Mouse (Mus musculus) midbrain, embryonic 12.5 days (tissue): ENCODE data around the gene 5330417C22Rik. TPM values are rescaled to one million over a fixed set of nuclear protein-coding genes. Genes with fewer than 3 reads are reported as not detected.

Experiments
- ATAC-seq: fragments of 200-750 bp; cut with Nextera tagmentation; 2 replicates; pipeline ENCODE4 v1.8.0; 2017; ENCODE audit warnings: low read depth, moderate TSS enrichment, moderate library complexity; ENCODE audit not compliant: low FRiP score
- H3K27ac ChIP-seq: fragments of 300-500 bp; sonication (generic); replicated peaks from 2 replicates; pipeline ENCODE4 v1.5.1; 2016; ENCODE audit warnings: mild to moderate bottlenecking
- H3K27me3 ChIP-seq: fragments of 300-500 bp; sonication (generic); 2 replicates; pipeline ENCODE4 v1.6.1; 2016; ENCODE audit warnings: mild to moderate bottlenecking
- H3K36me3 ChIP-seq: fragments of 300-500 bp; sonication (generic); 2 replicates; pipeline ENCODE4 v1.6.1; 2016
- H3K4me1 ChIP-seq: fragments of 300-500 bp; sonication (generic); 2 replicates; pipeline ENCODE4 v1.6.1; 2016
- H3K4me2 ChIP-seq: fragments of 300-500 bp; sonication (generic); replicated peaks from 2 replicates; pipeline ENCODE4 v1.6.1; 2016; ENCODE audit warnings: mild to moderate bottlenecking, moderate library complexity
- H3K4me3 ChIP-seq: fragments of 300-500 bp; sonication (generic); 2 replicates; pipeline ENCODE4 v1.5.1; 2016; ENCODE audit warnings: mild to moderate bottlenecking
- H3K9ac ChIP-seq: fragments of 300-500 bp; sonication (generic); replicated peaks from 2 replicates; pipeline ENCODE4 v1.6.1; 2016; ENCODE audit warnings: mild to moderate bottlenecking, moderate library complexity
- H3K9me3 ChIP-seq: fragments of 300-500 bp; sonication (generic); 2 replicates; pipeline ENCODE4 v1.6.1; 2016; ENCODE audit warnings: mild to moderate bottlenecking
- WGBS: fragments of 180-500 bp; shearing (Covaris S2); methylation state at CpG from one replicate; pipeline ENCODE4 v1.1.7; 2016; 5-methylcytosine and 5-hydroxymethylcytosine counted together
- polyA plus RNA-seq: library from polyadenylated mRNA; unstranded; fragments of >200 nt; fragmentation: Nextera tagmentation; extraction: Ambion mirVana; gene quantifications from 2 replicates; pipeline ENCODE4 v1.2.1, GENCODE M21; 2016

5330417C22Rik gene
- polyA plus RNA-seq, 1 experiment from 2014 or later: 4.9 TPM

DNA sequence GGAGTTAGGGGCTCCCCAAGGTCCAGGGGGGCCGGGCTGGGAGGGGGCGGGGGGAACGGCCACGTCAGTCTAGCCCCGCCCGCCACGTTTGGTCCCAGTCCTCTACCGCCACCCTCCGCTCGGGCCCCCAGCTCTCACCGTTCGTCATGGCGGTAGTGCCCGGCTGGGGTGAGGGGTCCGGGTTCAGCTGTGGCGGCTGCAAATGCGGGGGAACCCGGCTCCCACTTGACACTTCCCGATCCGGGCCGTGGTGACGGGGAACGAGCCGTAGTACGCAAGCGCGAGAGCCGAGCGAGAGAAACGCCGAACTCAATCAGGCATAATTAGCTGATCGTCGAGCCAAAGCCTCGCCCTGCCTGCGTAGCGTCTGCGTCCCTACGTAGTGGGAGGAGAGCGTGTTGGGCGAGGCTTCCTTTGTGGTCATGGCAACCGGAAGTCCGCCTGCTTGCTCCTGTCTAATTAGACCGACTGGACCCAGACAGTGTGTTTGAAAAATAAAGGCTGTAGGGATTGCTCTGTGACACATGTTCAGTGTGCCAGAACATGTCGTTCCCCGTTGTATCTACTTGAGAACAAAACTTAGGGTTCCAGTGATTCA, 25.9 kb upstream of the 5330417C22Rik start, which contains the start of gene Tmem167b:
TSS of gene Tmem167b (minus strand) at position 334 of the 598 bp plus-strand sequence.
- H3K4me3 ChIP-seq: peak within 1 kb of the TSS; percentile 91
- H3K27ac ChIP-seq: peak within 1 kb of the TSS; percentile 90
- H3K9me3 ChIP-seq: no peaks in the 10 kb centered on the region
- H3K36me3 ChIP-seq: peaks cover 29% of the 10 kb centered on the region
- under 1% methylated on average over 45 of the region's 45 CpGs for WGBS
- H3K4me2 ChIP-seq: peak within 1 kb of the TSS; percentile 73
- H3K9ac ChIP-seq: peak within 1 kb of the TSS; percentile 84
- ATAC-seq: peak; percentile 98
- H3K4me1 ChIP-seq: peaks cover 18% of the 10 kb centered on the region
- H3K27me3 ChIP-seq: no peaks in the 10 kb centered on the region

DNA sequence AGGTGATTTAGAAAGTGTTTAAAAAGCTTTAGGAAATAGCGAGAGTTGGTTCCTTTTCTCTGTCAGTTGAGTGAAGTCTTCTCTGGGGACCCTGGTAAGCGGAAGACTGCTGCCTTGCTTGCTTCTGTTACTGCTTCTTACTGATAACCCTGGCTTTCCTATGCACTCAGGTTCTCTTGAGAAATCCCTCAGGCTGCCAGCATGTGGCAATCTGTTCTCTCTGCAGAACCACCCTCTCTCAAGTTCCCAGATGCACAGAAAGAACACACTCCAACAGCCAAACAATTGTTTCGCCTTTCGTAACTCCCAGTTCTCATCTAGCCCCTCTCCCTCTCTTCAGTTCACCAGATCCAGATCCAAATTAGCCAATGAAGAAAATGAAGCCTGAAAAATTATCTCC, 21.6 kb upstream of the 5330417C22Rik start:
- Histone ChIP-seq H3K36me3 (peaks cover 34% of the 10 kb centered on the region), H3K4me2 (no peak overlapping the region), H3K4me1 (peaks cover 21% of the 10 kb centered on the region), H3K9ac (no peak overlapping the region), H3K27ac (no peak overlapping the region), H3K27me3 (no peaks in the 10 kb centered on the region), H3K4me3 (no peak overlapping the region), H3K9me3 (no peaks in the 10 kb centered on the region)
- no peak for ATAC-seq
- 94% methylated on average over 4 of the region's 4 CpGs for WGBS

DNA sequence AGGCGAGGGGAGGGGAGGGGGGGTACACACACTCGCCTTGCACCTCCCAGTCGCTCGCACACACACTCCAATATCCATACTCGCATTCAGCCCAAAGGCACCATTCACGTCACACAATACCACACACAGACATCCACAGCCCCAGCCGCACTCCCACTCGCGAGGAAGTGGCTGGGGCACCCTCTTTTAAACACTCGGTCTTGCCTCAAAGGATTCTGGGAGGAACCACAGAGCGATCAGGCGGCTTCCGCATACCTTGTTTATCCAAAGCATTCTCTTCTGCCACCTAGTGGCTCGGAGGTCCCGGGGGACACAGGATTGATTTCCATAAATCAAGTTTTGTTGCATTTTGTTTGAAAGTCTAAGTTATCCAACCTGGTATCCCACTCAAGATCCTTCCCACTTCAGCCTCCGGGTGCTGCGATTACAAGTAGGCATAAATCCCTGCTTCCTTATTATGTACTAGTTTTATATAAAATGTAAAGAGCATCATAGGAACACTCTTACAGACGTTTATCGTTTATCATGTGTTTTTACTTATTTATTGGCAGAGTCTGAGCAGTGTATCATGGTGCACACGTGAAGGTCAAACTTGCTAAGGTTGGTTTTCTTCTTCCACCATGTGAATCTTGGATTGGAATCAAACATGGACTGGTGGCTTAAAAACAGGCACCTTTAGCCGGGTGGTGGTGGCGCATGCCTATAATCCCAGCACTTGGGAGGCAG, 18.4 kb upstream of the 5330417C22Rik start:
- peaks cover 28% of the 10 kb centered on the region for H3K36me3 ChIP-seq
- no peaks in the 10 kb centered on the region for H3K9me3 ChIP-seq
- 20% methylated on average over 20 of the region's 22 CpGs for WGBS
- peak overlapping the region; percentile 91 for H3K27ac ChIP-seq
- no peaks in the 10 kb centered on the region for H3K27me3 ChIP-seq
- ATAC-seq: peak; percentile 96
- peak overlapping the region; percentile 96 for H3K9ac ChIP-seq
- peaks cover 7% of the 10 kb centered on the region; the same call in 1 of the 2 replicates for H3K4me1 ChIP-seq
- peak overlapping the region; percentile 86 for H3K4me3 ChIP-seq
- H3K4me2 ChIP-seq: peak overlapping the region; percentile 73

- Histone ChIP-seq H3K9me3 (no peaks in the 10 kb centered on the region), H3K36me3 (peaks cover 23% of the 10 kb centered on the region), H3K4me1 (peaks cover 7% of the 10 kb centered on the region; the same call in 1 of the 2 replicates), H3K27me3 (no peaks in the 10 kb centered on the region), H3K4me3 (peak overlapping the region; percentile 86), H3K9ac (peak overlapping the region; percentile 96), H3K27ac (peak overlapping the region; percentile 91), H3K4me2 (peak overlapping the region; percentile 73)
- peak; percentile 81 for ATAC-seq
- under 1% methylated on average over 41 of the region's 42 CpGs for whole genome bisulfite sequencing
Measured at GRCm38 (mm10) chr3:108554111-108554561, 17.8 kb upstream of the 5330417C22Rik start.

GRCm38 (mm10) chr3:108542299-108542698, 6.0 kb upstream of the 5330417C22Rik start:
- H3K36me3 ChIP-seq: no peaks in the 10 kb centered on the region
- ATAC-seq: no peak

GRCm38 (mm10) chr3:108537303-108537702, 967 bp upstream of the 5330417C22Rik start:
- peaks cover 17% of the 10 kb centered on the region for H3K27me3 ChIP-seq
- 5% methylated on average over 17 of the region's 17 CpGs for WGBS
- H3K4me1 ChIP-seq: peaks cover 8% of the 10 kb centered on the region; the same call in 1 of the 2 replicates
- no peak overlapping the region for H3K9ac ChIP-seq
- peak; percentile 73 for ATAC-seq
- H3K9me3 ChIP-seq: no peaks in the 10 kb centered on the region
- no peaks in the 10 kb centered on the region for H3K36me3 ChIP-seq
- H3K4me3 ChIP-seq: peak overlapping the region; percentile 21
- H3K4me2 ChIP-seq: peak overlapping the region; percentile 97
- H3K27ac ChIP-seq: no peak overlapping the region

More at GRCm38 (mm10) chr3:108542299-108542698, 6.0 kb upstream of the 5330417C22Rik start:
- 0 out of 2 replicates have a peak, but pooled peaks cover 2% of the 10 kb centered on the region for H3K4me1 ChIP-seq
- no peaks in the 10 kb centered on the region for H3K27me3 ChIP-seq
- no peak overlapping the region for H3K4me2 ChIP-seq
- no peak overlapping the region for H3K4me3 ChIP-seq
- no peak overlapping the region for H3K27ac ChIP-seq
- 85% methylated on average over 11 of the region's 11 CpGs for WGBS
- no peaks in the 10 kb centered on the region for H3K9me3 ChIP-seq
- no peak overlapping the region for H3K9ac ChIP-seq

DNA sequence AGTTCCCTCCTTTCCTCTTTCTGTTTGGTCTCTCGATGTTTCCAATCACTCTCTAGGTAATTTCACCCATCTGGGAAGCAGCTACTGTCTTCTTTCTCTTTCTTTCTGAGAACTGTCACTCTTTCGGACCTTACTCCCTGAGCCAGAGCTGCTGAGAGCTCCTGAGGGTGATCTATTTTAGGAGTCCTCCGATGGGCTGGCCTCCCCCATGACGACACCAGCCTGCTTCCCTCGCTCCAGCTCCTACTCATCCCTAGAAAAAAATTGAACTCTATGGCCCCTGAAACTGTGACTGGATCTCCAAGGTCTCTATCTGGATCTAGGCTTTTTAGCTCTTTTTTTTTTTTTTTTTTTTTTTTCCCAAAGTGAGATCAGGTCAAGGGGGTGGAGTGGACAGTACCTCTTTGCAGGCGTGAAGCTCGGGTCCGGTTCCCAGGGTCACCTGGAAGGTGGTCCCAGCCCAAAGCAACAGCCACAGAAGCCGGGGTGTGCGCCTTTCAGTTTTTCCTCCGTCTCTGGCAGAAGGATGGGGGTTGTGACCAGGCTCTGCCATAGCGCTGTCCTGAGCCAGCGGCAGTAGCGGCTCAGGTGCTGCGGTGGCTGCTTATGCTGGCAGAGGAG, 330 bp downstream of the 5330417C22Rik start:
- H3K27me3 ChIP-seq: peaks cover 17% of the 10 kb centered on the region
- no peak overlapping the region for H3K9ac ChIP-seq

GRCm38 (mm10) chr3:108533951-108534350, 2.4 kb downstream of the 5330417C22Rik start, which contains the start of gene 1700013F07Rik:
Gene 1700013F07Rik (plus strand): TSS chr3:108534150.
- Histone ChIP-seq H3K27me3 (peaks cover 17% of the 10 kb centered on the region), H3K4me3 (no peak within 1 kb of the TSS), H3K9me3 (no peaks in the 10 kb centered on the region), H3K9ac (no peak within 1 kb of the TSS), H3K36me3 (no peaks in the 10 kb centered on the region), H3K4me1 (peaks cover 8% of the 10 kb centered on the region; the same call in 1 of the 2 replicates), H3K4me2 (no peak within 1 kb of the TSS), H3K27ac (no peak within 1 kb of the TSS)
- ATAC-seq: no peak
- 87% methylated on average over 6 of the region's 6 CpGs for WGBS

More for the DNA sequence above, 330 bp downstream of the 5330417C22Rik start:
- peak; percentile 14; the same call in 1 of the 2 replicates for ATAC-seq
- H3K27ac ChIP-seq: no peak overlapping the region
- peak overlapping the region; percentile 97 for H3K4me2 ChIP-seq
- WGBS: 8% methylated on average over 15 of the region's 15 CpGs
- no peaks in the 10 kb centered on the region for H3K9me3 ChIP-seq
- peaks cover 8% of the 10 kb centered on the region; the same call in 1 of the 2 replicates for H3K4me1 ChIP-seq
- peak overlapping the region; percentile 54 for H3K4me3 ChIP-seq
- no peaks in the 10 kb centered on the region for H3K36me3 ChIP-seq

- H3K27me3 ChIP-seq: peaks cover 17% of the 10 kb centered on the region
- no peak overlapping the region for H3K4me2 ChIP-seq
- WGBS: 81% methylated on average over 9 of the region's 9 CpGs
- ATAC-seq: no peak
- no peak overlapping the region for H3K9ac ChIP-seq
- peaks cover 8% of the 10 kb centered on the region; the same call in 1 of the 2 replicates for H3K4me1 ChIP-seq
- 0 out of 2 replicates have a peak, but pooled peaks cover 3% of the 10 kb centered on the region for H3K9me3 ChIP-seq
- no peak overlapping the region for H3K4me3 ChIP-seq
- no peak overlapping the region for H3K27ac ChIP-seq
- H3K36me3 ChIP-seq: no peaks in the 10 kb centered on the region
Measured at GRCm38 (mm10) chr3:108533114-108533885, 3.0 kb downstream of the 5330417C22Rik start.

DNA sequence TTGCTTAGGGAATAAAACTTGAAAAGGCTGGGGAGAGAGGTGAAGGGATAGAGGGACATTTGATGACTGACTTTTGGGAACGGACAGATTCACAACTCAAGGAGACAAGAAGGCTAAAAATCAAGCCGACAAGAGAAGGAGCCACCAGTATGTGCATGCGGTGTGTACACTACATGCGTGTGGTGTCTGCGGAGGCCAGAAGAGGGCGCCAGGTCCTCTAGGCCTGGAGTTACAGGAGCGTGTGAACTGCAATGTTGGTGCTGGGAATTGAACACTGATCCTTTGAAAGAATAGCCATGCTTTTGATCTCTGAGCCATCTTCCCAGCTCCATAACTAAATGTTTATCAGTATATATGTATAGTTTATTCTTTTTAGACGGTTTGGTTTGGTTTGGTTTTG, 7.8 kb downstream of the 5330417C22Rik start:
- Histone ChIP-seq H3K4me1 (no peaks in the 10 kb centered on the region), H3K4me2 (no peak overlapping the region), H3K27me3 (no peaks in the 10 kb centered on the region), H3K36me3 (no peaks in the 10 kb centered on the region), H3K9ac (no peak overlapping the region), H3K9me3 (0 out of 2 replicates have a peak, but pooled peaks cover 3% of the 10 kb centered on the region), H3K4me3 (no peak overlapping the region), H3K27ac (no peak overlapping the region)
- WGBS: 93% methylated on average over 8 of the region's 8 CpGs
- no peak for ATAC-seq

GRCm38 (mm10) chr3:108523415-108523814, 12.9 kb downstream of the 5330417C22Rik start:
- WGBS: 96% methylated on average over 4 of the region's 4 CpGs
- H3K9me3 ChIP-seq: 0 out of 2 replicates have a peak, but pooled peaks cover 1% of the 10 kb centered on the region
- H3K4me1 ChIP-seq: no peaks in the 10 kb centered on the region
- no peak overlapping the region for H3K27ac ChIP-seq
- no peak overlapping the region for H3K4me2 ChIP-seq
- H3K36me3 ChIP-seq: no peaks in the 10 kb centered on the region
- ATAC-seq: no peak
- no peaks in the 10 kb centered on the region for H3K27me3 ChIP-seq
- no peak overlapping the region for H3K9ac ChIP-seq
- no peak overlapping the region for H3K4me3 ChIP-seq
